Mouse (Mus musculus): ENCODE results near the gene Hyls1. TPM values are rescaled to one million over a fixed set of nuclear protein-coding genes. Genes with fewer than 3 reads are reported as not detected.

Gene Hyls1
- total RNA-seq, 2 experiments from 2014 or later = 9.7 to 12.7 TPM

DNA sequence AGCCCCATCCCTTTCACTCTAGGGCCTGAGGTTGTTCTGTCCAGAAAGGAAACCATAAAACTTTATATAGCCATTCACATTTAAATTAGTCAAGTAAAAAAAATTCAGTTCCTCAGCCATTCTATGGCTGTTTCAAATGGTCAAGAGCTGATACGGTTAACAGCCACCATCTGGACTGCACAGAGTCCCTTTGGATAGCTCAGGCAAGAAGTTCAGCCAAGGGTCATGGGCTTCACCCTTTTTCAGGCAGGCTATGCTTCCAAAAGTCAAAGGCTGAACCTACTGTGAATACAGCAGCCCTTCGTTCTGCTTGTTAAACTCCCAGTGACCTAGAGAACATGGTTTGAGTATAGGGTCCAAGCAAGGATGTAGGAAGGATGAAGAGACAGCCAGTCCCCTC lies 25.5 kb downstream of the Hyls1 start:
- ATAC-seq (replicated peaks; ENCODE audit: poor library complexity) = no peak

DNA sequence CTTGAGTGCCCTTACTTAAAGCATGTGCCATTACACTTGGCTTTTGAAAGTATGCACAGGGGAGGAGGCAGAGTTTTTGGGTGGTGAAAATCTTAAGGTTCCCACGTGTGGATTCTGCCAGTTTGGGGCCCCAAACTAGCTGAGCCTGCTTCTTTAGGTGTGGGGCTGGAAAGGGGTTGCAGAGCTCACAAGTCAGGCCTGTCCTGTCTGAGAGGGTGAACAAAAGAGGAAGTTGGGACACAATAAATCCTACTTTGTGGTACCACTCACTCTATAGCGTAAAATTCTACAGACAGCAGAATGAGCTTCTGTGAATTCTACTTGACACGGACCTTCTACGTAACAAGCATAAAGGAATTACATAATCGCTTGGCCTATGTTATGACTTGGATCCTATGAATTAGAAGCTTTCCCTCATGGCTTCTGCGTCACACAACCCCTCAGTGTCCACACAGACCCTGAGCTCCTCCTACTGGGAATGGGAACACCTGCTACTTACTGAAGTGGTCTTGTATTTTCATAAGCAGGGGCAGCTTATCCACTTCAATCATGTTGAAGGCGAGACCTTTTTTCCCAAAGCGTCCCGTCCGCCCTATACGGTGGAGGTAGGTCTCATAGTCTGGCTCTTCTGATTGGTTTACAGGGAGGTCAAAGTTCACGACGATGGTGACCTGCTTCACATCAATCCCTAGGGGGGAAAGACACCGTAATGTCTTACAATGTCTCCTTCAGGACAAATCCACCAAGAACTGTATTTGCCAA lies 26.9 kb downstream of the Hyls1 start:
- ATAC-seq (replicated peaks; ENCODE audit: poor library complexity) = peak; percentile 41

DNA sequence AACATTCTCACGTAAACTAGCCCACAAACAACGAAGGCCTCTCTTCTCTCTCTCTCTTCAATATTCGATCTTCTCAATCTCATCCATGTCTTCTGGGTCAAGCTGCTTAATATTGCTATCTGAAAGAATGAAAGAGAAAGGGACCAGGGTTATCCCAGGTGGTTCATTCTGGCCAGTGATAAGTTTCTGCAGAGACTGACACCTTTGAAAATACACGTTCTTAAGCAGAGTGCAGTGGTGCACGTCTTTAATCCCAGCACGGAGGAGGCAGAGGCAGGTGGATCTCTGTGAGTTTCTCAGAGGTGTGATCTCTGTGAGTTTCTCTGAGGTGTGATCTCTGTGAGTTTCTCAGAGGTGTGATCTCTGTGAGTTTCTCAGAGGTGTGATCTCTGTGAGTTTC lies 28.3 kb downstream of the Hyls1 start:
- no peak for ATAC-seq (replicated peaks; ENCODE audit: poor library complexity)

DNA sequence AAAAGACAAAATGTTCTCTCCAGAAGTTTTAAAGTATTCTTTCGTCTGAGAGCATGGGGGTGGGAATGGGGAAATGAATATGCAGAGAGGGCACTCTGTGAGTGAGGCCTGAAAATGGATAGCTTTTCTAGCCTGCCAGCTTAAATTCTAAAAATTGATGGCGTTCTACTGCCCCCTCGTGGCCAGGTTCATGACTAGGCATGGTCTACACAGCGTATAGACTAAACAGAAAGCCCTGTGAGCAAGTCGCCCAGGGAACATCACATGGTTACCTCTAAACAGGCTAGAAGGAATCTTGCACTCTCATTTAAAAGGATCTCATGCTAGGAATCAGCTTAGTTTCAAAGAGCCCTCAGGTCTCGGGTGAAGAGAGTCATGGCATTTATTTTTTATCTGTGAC lies 28.7 kb downstream of the Hyls1 start:
- ATAC-seq (replicated peaks; ENCODE audit: poor library complexity) = peak; percentile 81

DNA sequence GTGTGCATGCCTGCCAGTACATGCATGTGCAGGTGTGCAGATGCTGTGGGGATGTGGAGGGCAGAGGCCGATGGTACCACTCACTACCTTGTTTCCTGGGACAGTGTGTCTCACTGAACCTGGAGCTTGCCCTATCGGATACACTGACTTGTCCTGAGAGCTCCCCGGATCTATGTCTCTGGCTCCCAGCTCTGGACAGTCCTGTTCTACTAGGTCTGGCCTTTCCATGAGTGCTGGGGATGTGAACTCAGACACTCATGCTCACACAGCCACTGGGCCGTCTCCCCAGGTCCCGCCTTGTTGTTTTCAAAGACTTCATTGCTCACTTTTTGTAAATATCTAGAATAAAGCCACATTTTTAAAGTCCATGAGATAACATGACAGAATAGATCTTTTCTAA lies 29.2 kb downstream of the Hyls1 start:
- no peak for ATAC-seq (replicated peaks; ENCODE audit: poor library complexity)

DNA sequence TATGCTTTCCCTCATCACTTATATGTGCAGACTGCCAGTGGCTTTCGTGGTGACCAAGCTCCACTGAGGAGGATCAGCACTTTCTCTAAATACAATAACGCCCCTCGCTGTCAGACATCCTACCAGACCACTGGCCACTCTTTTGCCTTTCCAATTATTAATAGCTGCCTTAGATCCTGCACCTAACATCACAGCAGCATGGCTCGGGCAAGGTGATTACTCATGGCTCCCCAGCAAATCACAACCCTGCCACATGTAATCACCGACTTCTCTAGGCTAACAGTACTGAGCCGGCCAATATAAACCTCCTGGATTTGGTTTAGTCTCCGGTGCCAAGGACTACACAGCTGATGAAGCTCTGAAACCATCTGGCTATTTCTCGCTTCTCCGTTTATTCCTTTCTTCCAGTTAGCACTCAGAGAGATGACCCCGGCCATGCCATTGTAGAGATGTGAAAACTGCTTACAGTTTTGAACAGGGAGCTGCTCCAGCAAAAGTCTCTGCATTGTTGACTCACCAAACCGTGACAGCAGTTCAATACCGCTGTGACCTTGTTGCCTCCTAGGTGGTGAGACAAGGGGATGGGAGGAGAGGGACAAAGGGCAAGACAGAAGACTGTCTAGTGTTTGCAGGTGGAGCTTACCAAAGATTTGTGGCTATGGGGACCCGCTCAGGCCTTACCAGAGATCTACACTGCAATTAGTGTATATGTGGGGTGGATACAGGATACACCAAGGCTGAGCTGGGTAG lies 31.0 kb downstream of the Hyls1 start:
- ATAC-seq (replicated peaks; ENCODE audit: poor library complexity) = no peak

DNA sequence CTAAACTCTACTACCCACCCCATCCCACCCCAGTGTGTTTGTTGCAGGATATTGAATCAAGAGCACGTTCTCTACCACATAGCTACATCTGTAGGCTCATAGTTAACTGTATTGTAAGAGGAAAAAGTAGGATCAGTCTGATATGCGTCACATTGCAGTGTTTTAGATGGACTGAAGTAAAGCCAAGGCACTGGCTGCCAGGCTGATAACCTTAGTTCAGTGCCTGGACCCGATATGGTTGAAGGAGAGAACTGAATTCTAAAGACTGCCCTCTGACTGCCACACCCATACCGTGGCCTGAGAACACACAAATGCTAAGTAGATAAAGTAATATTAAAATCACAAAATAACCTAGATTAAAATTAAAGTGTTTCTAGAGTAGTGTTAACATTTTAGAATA lies 34.3 kb downstream of the Hyls1 start:
- ATAC-seq (replicated peaks; ENCODE audit: poor library complexity) = peak; percentile 35; the same call in 1 of the 2 replicates

DNA sequence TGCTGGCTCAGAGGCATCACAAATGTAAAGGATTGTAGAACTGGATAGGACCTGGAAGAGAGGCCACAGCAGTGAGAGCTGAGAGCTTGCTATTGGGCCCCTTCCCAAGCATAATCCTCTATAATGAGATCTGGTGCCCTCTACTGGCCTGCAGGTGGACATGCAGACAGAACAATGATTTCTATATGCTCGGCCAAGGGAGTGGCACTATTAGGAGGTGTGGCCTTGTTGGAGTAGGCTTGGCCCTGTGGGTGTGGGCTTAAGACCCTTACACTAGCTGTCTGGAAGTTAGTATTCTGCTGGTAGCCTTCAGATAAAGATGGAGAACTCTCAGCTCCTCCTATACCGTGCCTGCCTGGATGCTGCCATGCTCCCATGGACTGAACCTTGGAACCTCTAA lies 35.1 kb downstream of the Hyls1 start:
- ATAC-seq (replicated peaks; ENCODE audit: poor library complexity) = peak; percentile 97

DNA sequence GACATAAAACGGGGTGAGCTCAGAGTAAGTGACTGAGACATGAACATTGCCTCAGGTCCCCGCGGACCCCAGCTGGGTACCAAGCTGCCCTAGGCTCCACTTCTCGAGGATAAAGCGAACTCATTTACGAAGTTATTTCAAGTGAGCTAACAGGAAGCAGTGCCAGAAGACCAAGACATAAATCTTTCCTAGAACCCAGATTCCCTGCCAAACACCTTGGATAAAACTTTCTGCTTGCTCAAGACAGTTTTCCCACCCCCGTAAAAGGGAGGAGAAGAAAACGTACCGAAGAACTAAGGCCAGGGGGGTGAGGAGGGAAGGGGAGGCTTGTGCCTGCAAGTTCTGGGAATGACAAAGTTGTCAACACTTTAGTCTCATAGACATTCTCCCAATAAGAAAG lies 36.9 kb downstream of the Hyls1 start:
- no peak for ATAC-seq (replicated peaks; ENCODE audit: poor library complexity)

DNA sequence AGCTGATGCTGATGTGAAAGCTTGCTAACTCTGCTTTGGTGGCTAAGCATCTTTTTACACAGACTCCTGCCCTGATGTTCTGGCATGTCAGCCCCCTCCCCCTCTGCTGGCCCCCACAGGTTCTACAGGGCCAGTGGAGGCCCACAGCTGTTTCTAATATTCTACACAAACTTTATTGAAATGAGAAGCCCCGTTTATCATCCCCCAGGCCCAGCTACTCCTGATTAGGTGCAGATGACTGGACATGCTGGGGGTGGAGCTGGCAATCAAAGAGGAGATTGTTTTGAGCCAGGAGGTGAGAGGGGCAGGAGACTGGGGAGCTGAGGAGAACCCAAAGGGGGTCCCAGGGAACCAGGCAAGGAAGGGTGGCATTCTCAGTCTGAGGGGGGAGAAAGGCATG lies 40.4 kb downstream of the Hyls1 start:
- ATAC-seq (replicated peaks; ENCODE audit: poor library complexity) = no peak

DNA sequence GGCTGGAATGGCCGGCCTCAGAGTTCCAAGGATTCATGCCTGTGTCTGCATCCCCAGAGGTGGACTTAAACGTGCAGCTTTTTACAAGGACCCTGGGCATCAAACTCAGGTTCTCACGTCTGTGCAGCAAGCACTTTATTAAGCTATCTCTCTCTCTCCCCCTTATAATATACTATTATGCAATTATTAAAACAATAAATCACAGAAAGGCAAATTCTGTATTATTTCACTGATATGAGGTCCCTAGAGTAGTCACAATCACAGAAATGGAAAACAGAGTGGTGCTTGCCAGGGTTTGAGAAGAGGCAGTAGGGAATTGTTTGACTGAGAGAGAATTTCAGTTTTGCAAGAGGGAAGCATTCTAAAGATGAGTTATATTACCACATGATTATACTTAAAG lies 41.1 kb downstream of the Hyls1 start:
- no peak for ATAC-seq (replicated peaks; ENCODE audit: poor library complexity)

DNA sequence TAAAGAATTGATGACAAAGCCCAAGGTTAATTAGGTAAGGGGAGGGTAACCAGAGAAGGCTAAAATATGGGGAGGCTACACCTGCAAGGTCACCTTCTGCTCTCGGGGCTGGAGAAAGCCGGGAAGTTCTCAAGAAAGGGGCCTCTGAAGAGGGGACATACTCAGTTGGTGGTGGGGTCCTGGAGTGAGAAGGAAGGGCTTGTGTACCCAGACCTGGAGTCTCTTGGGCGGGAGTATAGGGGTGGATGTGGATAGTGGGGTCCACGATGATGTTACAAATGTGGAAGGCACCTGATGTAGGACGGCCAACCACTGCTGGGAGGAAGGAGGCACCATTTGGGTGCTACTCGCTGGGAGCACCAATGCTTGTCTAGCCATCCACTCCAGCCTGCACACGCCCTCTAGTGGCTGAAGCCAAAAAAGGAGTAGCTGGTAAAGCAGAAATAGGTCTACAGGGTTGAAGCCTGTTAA lies 46.2 kb downstream of the Hyls1 start:
- peak; percentile 97 for ATAC-seq (replicated peaks; ENCODE audit: poor library complexity)

DNA sequence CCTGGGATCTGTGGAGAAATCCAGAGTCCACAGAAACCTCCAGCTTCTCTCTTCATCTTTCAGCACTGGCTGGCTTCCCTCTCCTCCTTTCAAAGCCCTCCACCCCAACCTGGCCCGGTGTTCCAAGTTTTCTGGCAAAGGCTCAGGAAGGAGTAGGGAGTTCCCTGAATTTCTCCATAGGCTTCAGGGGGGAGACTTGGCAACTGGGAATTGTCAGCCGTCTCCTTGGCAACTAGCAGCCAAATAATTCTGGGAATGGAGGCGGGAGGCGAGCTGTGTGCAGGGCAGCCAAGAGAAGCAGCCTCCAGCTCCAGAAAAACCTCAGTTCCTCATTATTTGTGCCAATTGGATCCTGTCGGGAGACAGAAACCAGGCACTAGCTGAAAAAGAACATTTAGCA lies 46.7 kb downstream of the Hyls1 start:
- no peak for ATAC-seq (replicated peaks; ENCODE audit: poor library complexity)

DNA sequence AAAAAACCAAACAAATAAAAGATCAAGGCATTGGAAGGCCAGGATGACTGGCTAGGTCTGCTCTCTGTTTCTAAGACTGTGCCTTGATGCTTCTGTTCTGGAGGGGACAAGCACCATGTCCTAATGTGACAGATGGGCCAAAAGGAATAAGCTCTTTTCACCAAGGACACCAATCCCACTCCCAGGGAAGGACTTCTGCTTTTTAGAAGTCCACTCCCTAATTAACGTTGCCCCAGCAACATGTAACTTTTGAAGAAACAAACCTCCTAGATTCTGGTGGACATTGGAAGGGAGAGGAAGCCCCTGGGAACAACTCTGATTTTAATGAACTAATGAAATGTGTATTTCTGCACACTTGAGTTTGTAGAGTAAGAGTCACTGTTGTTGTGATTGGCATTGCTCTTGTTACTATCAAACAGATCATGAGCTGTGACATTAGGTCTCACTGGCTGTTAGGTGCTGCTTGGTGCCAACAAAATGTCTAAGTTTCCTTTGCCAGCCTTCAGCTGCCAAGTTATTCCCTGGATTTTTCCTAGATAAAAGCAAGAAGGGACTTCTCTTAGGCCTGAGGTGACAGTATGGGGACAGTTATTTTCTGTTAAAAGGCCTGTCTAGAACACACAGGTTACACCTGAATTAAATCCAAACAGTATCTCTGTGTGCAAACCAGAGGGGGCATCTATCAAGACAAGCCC lies 47.2 kb downstream of the Hyls1 start:
- no peak for ATAC-seq (replicated peaks; ENCODE audit: poor library complexity)

DNA sequence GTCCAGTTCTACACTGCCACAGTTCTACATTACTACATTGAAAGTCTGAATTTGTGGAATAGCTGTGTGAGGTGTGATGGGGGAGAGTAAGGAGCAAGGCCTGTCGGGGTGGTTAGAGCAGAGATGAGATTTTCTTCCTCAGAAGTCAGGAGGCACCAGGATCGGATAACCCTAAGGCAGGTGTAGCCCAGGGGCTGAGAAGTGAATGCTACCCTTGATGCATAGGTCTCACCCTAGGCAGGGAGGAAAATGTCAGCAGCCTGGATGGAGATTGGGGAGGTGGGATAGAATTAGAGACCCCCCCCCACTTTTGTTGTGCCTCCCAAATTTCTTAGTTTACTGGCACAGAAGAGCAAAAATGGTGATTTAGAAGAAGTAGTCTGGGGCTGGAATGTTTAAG lies 48.0 kb downstream of the Hyls1 start:
- no peak for ATAC-seq (replicated peaks; ENCODE audit: poor library complexity)

DNA sequence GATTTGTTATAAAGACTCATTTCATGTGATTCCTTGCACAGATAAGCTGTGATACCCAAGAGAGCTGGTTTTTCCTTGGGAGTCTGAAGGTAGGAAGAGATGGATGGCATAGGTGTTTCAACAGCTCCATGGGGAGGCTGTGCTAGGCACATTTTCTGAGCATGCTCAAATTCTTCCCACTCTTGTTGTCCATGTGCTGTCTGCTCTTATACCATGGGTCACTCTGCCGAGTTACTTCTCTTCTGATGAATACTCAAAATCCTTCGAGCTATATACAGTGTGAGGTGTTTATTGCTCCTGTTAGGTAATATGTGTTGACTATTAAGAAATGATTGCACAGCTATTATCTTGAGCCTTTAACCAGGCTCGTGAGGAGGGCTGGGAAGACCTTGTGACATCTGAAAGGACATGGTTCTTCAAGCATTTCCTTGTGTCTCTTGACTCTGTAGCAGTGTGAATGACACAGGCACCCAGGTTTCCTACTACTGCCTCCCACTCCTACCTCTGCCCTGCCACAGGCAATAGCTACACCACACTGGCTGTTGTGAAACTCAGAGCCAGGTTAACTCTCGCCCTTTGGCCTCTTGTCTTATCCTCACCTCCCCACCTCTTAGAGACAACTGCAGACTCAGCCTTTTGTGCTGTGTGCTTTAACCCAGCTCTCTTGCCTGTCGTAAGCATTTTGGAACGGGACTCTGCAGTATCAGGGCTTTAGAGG lies 49.4 kb downstream of the Hyls1 start:
- no peak for ATAC-seq (replicated peaks; ENCODE audit: poor library complexity)

DNA sequence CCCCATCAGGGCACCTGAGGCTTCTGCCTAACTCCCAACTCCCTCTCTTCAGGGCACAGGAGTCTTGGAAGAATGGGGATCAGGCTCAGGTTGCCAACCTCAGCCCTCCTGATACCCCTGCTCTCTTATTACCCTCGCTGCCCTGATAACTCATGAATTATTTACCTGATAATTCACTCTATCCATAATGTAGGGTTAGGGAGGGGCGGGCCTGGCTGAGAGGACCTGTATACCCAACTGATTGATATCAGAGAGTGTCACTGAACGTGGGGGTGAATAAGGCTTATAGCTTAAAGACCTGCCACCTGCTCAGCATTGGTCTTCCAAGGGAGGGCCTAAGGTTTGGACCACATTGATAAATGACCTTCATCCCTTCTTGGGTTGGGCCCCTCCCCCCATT lies 52.0 kb downstream of the Hyls1 start, which contains the start of gene Gm1113:
TSS of gene Gm1113 (minus strand) at position 101 of the 400 bp plus-strand sequence.
- ATAC-seq (replicated peaks; ENCODE audit: poor library complexity) = no peak

DNA sequence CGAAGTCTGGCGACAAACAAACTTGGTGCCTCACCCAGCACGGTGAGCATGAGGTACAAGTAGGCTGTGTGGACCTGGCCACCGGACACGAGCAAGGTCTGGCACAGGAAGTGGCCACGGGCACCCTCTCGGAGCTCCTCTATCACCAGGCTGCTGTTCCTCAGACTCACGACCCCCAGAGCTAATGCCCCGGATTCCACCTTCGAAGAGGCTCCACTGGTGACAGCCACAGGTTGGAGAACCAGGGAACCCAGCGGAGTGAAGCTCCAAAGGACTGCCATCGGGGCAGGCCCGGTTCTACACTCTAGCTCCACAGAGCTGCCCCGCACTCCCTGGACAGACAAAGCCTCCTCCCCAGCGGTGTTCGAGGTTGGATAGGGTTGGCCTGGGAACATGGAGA lies 53.5 kb downstream of the Hyls1 start:
- no peak for ATAC-seq (replicated peaks; ENCODE audit: poor library complexity)

DNA sequence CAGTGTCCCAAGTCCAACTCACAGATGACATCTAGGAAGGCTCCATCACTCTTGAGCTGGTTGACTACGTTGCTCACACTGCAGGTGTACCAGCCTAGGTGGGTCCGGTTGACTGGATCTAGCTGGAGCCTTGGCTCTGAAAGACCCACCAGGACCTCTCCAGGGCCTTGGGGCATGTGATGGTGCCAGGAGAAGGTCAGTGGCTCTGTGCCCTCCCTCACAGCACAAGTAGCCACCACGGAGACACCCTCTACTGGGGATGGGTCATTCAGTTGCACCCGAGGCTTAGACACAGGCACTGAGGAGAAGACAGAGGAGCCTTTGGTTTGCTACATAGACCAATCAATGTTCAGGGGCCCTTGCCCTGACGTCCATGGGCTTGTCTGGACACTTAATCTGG lies 54.0 kb downstream of the Hyls1 start:
- no peak for ATAC-seq (replicated peaks; ENCODE audit: poor library complexity)

DNA sequence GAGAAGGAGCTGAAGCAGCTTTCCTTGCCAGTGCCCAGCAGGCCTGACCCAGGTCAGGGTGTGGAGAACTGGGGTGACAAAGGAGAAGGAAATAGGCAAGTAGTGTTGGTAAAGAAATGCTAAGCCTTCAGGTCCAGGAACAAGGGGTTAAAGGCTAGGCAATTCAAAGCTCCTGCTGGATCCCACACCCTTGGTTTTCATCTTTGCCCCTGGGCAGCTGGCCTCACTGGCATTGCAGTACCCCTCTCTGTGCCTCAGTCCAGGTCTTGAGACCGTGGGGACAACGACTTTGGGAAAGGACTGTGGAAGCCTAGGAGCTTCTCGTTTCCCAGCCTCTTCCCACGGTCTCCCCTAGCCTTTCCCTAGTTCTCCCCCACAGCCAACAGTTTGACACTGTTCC lies 56.3 kb downstream of the Hyls1 start:
- no peak for ATAC-seq (replicated peaks; ENCODE audit: poor library complexity)
